Mouse (Mus musculus): ENCODE results near the gene Gm47289.

Gm47289 gene

GRCm38 (mm10) chr9:119160689-119161088 is 1.7 kb downstream of the Gm47289 start:
- DNase-seq: no peak

- DNase-seq: no peak
These were observed 5.8 kb downstream of the Gm47289 start for GRCm38 (mm10) chr9:119164743-119165142.

DNA sequence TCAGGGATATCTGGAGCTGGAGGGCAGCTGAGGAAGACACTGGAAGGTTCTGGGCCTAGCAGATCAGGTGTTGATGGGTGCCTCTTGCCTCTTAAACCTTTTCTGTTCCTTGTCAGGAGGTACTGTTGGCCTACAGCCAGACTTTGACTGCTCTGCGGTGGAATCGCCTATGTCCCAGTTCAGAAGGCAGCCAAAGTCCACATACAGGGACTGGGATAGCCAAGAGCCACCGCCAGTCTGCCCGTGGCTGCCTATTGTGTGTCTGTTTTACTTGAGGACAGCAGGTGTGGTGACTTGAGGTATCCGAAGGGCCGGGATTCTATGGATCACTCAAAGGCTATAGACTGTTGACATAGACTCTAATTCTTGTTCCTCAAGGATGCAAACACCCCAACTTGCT is 6.6 kb downstream of the Gm47289 start:
- DNase-seq: no peak

- no peak for DNase-seq
These were observed 8.6 kb downstream of the Gm47289 start for GRCm38 (mm10) chr9:119167608-119168007.

GRCm38 (mm10) chr9:119179292-119179691 is 20.3 kb downstream of the Gm47289 start:
- DNase-seq: peak in 1 of 2 experiments; percentile 22

DNA sequence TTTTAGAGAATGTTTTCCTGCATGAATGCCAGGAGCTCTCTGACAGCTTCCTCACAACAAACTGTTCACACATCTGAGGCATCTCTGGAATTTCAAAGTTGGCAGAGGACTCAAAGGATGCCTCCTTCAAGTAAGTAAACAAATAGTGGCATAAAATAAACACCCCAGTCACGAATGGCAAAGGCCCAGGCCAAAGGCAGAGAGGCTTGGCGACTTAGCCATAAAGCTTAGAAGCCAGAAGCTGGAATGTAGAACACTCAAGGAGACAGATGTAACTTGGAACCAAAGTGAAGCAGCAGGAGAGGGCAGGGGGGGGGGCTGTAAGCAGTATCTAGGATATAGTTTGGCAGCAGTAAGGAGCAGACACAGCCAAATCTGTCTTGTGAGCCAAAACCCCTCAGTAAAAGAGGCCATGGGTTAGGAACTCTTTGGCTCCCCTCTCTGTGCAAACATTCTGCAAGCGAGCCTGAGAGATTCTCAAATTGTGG is 22.3 kb downstream of the Gm47289 start:
- peak in 1 of 2 experiments; percentile 46 for DNase-seq

DNA sequence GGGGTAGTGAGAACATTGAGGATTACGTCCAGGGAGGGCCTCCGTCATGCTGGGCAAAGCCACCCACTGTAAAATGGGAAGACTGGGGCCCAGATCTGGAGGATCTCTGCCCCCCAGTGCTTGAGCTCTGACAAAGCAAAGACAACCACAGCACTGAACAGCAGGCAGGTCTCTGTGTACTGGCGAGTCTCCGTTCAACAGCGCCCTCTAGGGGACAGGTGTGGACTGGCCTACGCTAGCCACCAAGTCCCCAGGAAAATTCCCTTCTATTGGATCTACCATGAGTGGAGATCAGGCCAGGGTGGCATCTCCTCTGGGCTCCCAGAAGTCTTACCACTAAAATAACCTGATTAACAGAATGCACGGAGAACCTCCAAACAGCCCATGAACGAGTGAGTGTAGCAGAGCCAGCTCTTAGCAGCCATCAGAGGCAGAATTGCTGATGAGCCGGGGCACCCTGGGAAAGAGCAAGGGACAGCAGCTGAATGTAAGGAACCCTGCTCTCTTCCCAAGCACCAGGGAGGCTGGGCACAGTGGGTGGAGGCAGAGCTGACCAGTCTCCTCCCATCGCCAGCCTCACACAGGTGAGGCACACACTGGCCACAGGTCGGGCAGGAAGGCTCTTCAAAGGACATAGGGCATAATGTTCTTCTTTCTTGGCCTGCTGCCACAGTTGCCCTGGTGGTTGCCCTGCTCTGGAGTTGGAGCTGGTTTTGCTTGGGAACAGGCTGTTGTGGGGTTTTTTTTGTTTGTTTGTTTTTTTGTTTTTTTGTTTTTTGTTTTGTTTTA is 33.4 kb downstream of the Gm47289 start:
- peak; percentile 70 to 73 for DNase-seq

DNA sequence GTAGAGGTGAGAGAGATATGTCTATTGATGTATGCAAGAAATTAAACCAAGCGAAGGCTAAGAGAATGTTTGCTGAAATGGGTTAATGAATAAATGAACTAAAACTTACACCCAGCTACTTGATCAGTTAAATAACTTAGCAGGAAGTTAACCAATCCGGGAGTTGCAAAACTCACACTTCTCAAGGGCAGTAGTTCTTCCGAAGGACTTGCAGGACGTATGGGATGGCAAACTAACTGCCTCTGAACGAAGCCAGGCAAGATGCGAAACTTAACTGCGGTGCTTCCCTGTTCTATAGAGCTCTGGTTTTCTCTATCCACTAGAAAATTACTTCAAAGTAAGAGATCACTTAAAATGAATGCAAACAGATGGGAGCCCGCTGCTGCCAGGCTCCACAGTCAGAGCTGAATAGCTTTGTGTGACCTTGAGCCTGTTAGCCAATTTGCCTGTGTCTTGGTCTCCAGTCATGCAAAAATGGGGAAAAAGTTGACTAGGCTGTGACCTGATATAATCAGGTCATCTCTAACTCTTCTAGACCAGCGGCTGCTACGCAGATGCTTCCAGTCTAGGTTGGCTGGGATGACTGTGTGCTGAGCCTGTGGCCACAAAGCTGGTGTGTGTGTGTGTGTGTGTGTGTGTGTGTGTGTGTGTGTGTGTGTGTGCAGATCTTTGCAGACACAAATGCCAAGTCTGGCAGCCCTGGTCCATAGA is 40.3 kb downstream of the Gm47289 start:
- peak; percentile 62 to 64 for DNase-seq

DNA sequence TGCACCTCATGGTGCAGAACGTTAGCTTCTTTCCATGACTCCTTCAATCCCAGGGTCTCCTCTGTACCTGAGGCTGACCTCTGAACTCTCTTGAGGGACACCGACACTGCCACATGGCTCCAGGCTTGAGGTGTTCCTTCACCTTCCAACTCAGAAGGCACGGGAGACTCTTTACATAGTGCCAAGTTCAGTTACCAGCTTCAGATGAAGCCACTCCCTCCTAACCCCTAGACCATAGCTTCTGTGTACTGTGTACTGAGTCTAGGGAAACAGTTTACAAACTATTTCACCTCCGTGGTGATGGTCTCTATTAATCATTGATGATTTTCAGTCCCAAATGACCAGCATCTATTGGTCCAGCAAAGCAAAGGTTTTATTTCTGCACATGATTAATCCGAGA is 42.7 kb downstream of the Gm47289 start:
- DNase-seq: no peak

DNA sequence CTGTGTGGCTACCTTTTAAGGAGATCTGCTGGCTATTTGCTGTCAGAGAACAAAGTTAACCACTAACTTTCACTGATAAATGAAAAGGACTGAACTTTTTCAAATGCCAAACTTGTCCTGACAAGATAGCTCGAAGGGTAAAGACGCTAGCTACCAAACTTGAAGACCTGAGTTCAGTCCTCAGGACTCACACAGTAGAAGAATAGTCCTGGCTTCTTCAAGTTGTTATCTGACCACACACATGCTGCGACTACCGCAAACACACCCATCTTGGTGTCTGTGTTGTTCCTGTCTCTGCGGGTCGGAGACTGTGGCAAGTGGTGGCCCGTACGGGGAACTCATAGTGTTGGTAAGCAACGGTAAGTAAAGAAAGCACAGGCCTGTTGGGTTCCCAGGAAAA is 44.7 kb downstream of the Gm47289 start:
- DNase-seq: no peak

- DNase-seq: no peak
These were observed 46.8 kb downstream of the Gm47289 start for GRCm38 (mm10) chr9:119205756-119206155.

DNA sequence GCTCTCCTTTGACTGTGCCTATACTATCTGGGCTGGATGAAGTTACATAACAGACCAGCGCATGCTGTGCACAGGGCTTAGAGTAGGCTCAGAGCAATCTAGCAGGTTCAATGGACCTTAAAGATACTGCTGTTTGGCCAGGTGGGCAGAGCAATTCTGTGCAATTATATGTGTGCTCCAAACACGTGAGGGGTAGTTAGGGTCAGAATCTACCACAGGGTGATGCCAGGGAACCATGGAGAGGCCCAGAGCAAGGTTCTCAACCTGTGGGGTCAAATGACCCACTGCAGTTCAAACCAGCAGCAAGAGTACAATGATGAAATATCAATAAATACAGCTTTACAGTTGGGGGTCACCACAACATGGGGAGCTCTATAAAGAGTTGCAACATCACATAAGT is 47.7 kb downstream of the Gm47289 start:
- no peak for DNase-seq

GRCm38 (mm10) chr9:119207113-119207512 is 48.2 kb downstream of the Gm47289 start:
- no peak for DNase-seq

- DNase-seq: no peak
These were observed 50.0 kb downstream of the Gm47289 start, which contains the start of gene Slc22a13 for GRCm38 (mm10) chr9:119208998-119209397. Slc22a13 (minus strand) TSS chr9:119209098.

All from cerebellum, postnatal 10 days (tissue).